Comparison of ENCODE assay signal across 7 mouse cellular contexts in genomic region chr2:18608260-18609074, GRCm38 (mm10).
DNase-seq lines count a peak whose midpoint lies in the region; ATAC-seq lines count a peak whose summit lies in the region.

No protein-coding gene starts in this region.

- no peaks in the 10 kb centered on the region for H3K9me3 ChIP-seq in intestine, embryonic 14.5 days (ENCODE audit: control insufficient read depth, low read length)

- H3K4me1 ChIP-seq in intestine, embryonic 14.5 days (replicated peaks; ENCODE audit: control insufficient read depth, insufficient read depth, low read length): peaks cover 20% of the 10 kb centered on the region

- DNase-seq in adrenal gland, adult 18-20 months (ENCODE audit: low spot score in 2 of 2): peak; percentile 20 to 24
- peak; percentile 60 for DNase-seq in embryo, embryonic 10 days (ENCODE audit: low spot score)
- DNase-seq in gastrocnemius, postnatal 4 days (ENCODE audit: low spot score in 2 of 2): peak; percentile 21 to 26
- DNase-seq in intestine, embryonic 14.5 days (ENCODE audit: low spot score): peak; percentile 83
- peak; percentile 33 to 51 for DNase-seq in left cerebral cortex, postnatal 36 days (ENCODE audit: low spot score in 2 of 2)
- DNase-seq in spleen, adult 12 weeks (ENCODE audit: low spot score): peak; percentile 11

- H3K27me3 ChIP-seq in intestine, embryonic 14.5 days (replicated peaks; ENCODE audit: control insufficient read depth, insufficient read depth, low read length): peaks cover 54% of the 10 kb centered on the region

- H3K27ac ChIP-seq in intestine, embryonic 14.5 days (ENCODE audit: low read depth): no peak overlapping the region

- H3K4me3 ChIP-seq in intestine, embryonic 14.5 days (ENCODE audit: low read depth, low read length): peak overlapping the region; percentile 42

- peak overlapping the region; percentile 79 for H3K4me2 ChIP-seq in intestine, embryonic 14.5 days (ENCODE audit: low read length)

- no peaks in the 10 kb centered on the region for H3K36me3 ChIP-seq in intestine, embryonic 14.5 days (ENCODE audit: control insufficient read depth, insufficient read depth, low read length)

- peak overlapping the region; percentile 18; the same call in 1 of the 2 replicates for H3K9ac ChIP-seq in intestine, embryonic 14.5 days (ENCODE audit: low read length)

- intact Hi-C loops in left cerebral cortex, postnatal 36 days (cut with DNase I): loop anchor here (5.0 kb wide), 2 partner anchors 69 to 84 kb away; partner anchors contain the start of genes Bmi1 and Spag6

- ATAC-seq in intestine, embryonic 14.5 days (replicated peaks; ENCODE audit: low FRiP score, low TSS enrichment, low read depth): peak; percentile 85
- ATAC-seq in megakaryocyte progenitor cell, adult 5-6 weeks (replicated peaks; ENCODE audit: poor library complexity): peak; percentile 71

- WGBS in intestine, embryonic 14.5 days: under 1% methylated on average over 29 of the region's 29 CpGs

Comparison
In these comparisons a context has a peak if more than half of its experiments do, and no peak if none do; other contexts are left out.
1. DNase-seq: peak in every context shown above with its lines; median percentile 83 in intestine, embryonic 14.5 days; 60 in embryo, embryonic 10 days; 42 in left cerebral cortex, postnatal 36 days; 24 in gastrocnemius, postnatal 4 days; 22 in adrenal gland, adult 18-20 months; 11 in spleen, adult 12 weeks.